Comparison of ENCODE assay signal across 26 mouse cellular contexts in genomic region chr11:22063352-22063751, GRCm38 (mm10).
"Had no signal": no experiment of that assay in that cellular context is flagged by ENCODE, and none has a peak within 500 bp of the region (broad histone marks: within the 10 kb centered on the region; RNA-seq: fewer than 3 reads in every experiment).

No protein-coding gene starts in this region.

- DNase-seq: forebrain, postnatal 0 days; gastrocnemius, postnatal 14 days; gastrocnemius, postnatal 36 days; heart, adult 11 months; heart, adult 2 months; heart, postnatal 14 days; heart, postnatal 36 days; kidney, adult 11 months; kidney, adult 2 months; kidney, adult 9 months; kidney, postnatal 14 days; kidney, postnatal 36 days; layer of hippocampus, adult 9-11 months; layer of hippocampus, postnatal 36 days had no signal

- ATAC-seq: forebrain, postnatal 0 days; hindbrain, postnatal 0 days; intestine, embryonic 16.5 days had no signal

- H3K27ac ChIP-seq: heart, adult 2 months; heart, embryonic 13.5 days; heart, embryonic 15.5 days; hindbrain, embryonic 13.5 days; hindbrain, embryonic 15.5 days; hindbrain, postnatal 0 days; kidney, embryonic 15.5 days; kidney, postnatal 0 days; left cerebral cortex, adult 2 months; limb, embryonic 10.5 days; limb, embryonic 12.5 days had no signal

- H3K4me2 ChIP-seq: heart, embryonic 11.5 days; heart, embryonic 13.5 days; heart, embryonic 15.5 days; hindbrain, embryonic 13.5 days; hindbrain, embryonic 15.5 days; kidney, embryonic 15.5 days; limb, embryonic 12.5 days had no signal

- H3K9me3 ChIP-seq: heart, embryonic 13.5 days; heart, embryonic 15.5 days; hindbrain, embryonic 13.5 days; hindbrain, embryonic 15.5 days; kidney, embryonic 15.5 days; limb, embryonic 10.5 days; limb, embryonic 12.5 days had no signal

- H3K27me3 ChIP-seq: heart, embryonic 13.5 days; heart, embryonic 15.5 days; hindbrain, embryonic 13.5 days; hindbrain, embryonic 15.5 days; kidney, embryonic 15.5 days; limb, embryonic 12.5 days had no signal

- H3K9ac ChIP-seq: forebrain, postnatal 0 days; heart, embryonic 13.5 days; heart, embryonic 15.5 days; hindbrain, embryonic 13.5 days; hindbrain, embryonic 15.5 days; kidney, embryonic 15.5 days; limb, embryonic 12.5 days had no signal

- H3K4me3 ChIP-seq: heart, adult 2 months; heart, embryonic 13.5 days; heart, embryonic 15.5 days; hindbrain, embryonic 13.5 days; hindbrain, embryonic 15.5 days; kidney, embryonic 15.5 days; left cerebral cortex, adult 2 months; limb, embryonic 10.5 days; limb, embryonic 12.5 days had no signal

- H3K4me1 ChIP-seq: heart, embryonic 13.5 days; heart, embryonic 15.5 days; hindbrain, embryonic 13.5 days; hindbrain, embryonic 15.5 days; kidney, embryonic 15.5 days; limb, embryonic 10.5 days; limb, embryonic 12.5 days had no signal

- H3K36me3 ChIP-seq: kidney, embryonic 15.5 days had no signal
